Mouse (Mus musculus): ENCODE measurements around the gene Zfp629. TPM values are rescaled to one million over a fixed set of nuclear protein-coding genes. Genes with fewer than 3 reads are reported as not detected.
A peak's percentile ranks its signal among the peaks of the same experiment; 100 is the strongest.
"Not testable (repeated sequence)": the region's sequence is repeated elsewhere in the genome, so short reads cannot be mapped to it uniquely, and the experiment has no call there.

Gene Zfp629
- 10 to 100 TPM; 25.1 to 31.8 TPM for total RNA-seq (2021)
- long read RNA-seq, partial matches to known transcripts: 0 of 6 reads
- long read RNA-seq, other reads (novel, unspliced or antisense): 6 of 6 reads

GRCm38 (mm10) chr7:127614891-127615843 is at the start of gene Zfp629:
Gene Zfp629, minus strand, starts transcription at chr7:127615797.
- DNase-seq (ENCODE audit: low spot score in 2 of 2): peak; percentile 85

GRCm38 (mm10) chr7:127662926-127663325 is 47.3 kb upstream of the Zfp629 start:
- no peak for DNase-seq (ENCODE audit: low spot score in 2 of 2)

- no peak for DNase-seq (ENCODE audit: low spot score in 2 of 2)
Measured at GRCm38 (mm10) chr7:127661833-127662232, 46.2 kb upstream of the Zfp629 start.

- DNase-seq (ENCODE audit: low spot score in 2 of 2): no peak
Measured at GRCm38 (mm10) chr7:127660882-127661281, 45.3 kb upstream of the Zfp629 start.

GRCm38 (mm10) chr7:127656946-127657345 is 41.3 kb upstream of the Zfp629 start:
- DNase-seq (ENCODE audit: low spot score in 2 of 2): peak; percentile 75 to 81

- DNase-seq (ENCODE audit: low spot score in 2 of 2): no peak
Measured at GRCm38 (mm10) chr7:127654318-127654717, 38.7 kb upstream of the Zfp629 start.

GRCm38 (mm10) chr7:127652050-127652449 is 36.5 kb upstream of the Zfp629 start:
- DNase-seq (ENCODE audit: low spot score in 2 of 2): no peak

GRCm38 (mm10) chr7:127651624-127652023 is 36.0 kb upstream of the Zfp629 start:
- DNase-seq (ENCODE audit: low spot score in 2 of 2): no peak

- no peak for DNase-seq (ENCODE audit: low spot score in 2 of 2)
Measured at GRCm38 (mm10) chr7:127649206-127649605, 33.6 kb upstream of the Zfp629 start.

GRCm38 (mm10) chr7:127648516-127649201 is 33.1 kb upstream of the Zfp629 start:
- no peak for DNase-seq (ENCODE audit: low spot score in 2 of 2)

GRCm38 (mm10) chr7:127647576-127647975 is 32.0 kb upstream of the Zfp629 start:
- DNase-seq (ENCODE audit: low spot score in 2 of 2): not testable (repeated sequence)

- no peak for DNase-seq (ENCODE audit: low spot score in 2 of 2)
Measured at GRCm38 (mm10) chr7:127646363-127646762, 30.8 kb upstream of the Zfp629 start.

- no peak for DNase-seq (ENCODE audit: low spot score in 2 of 2)
Measured at GRCm38 (mm10) chr7:127642254-127642653, 26.7 kb upstream of the Zfp629 start.

GRCm38 (mm10) chr7:127641260-127641659 is 25.7 kb upstream of the Zfp629 start:
- DNase-seq (ENCODE audit: low spot score in 2 of 2): no peak

GRCm38 (mm10) chr7:127636963-127637362 is 21.4 kb upstream of the Zfp629 start:
- DNase-seq (ENCODE audit: low spot score in 2 of 2): peak; percentile 75 to 84

GRCm38 (mm10) chr7:127631416-127631815 is 15.8 kb upstream of the Zfp629 start:
- DNase-seq (ENCODE audit: low spot score in 2 of 2): no peak

- no peak for DNase-seq (ENCODE audit: low spot score in 2 of 2)
Measured at GRCm38 (mm10) chr7:127628646-127629045, 13.0 kb upstream of the Zfp629 start.

- DNase-seq (ENCODE audit: low spot score in 2 of 2): no peak
Measured at GRCm38 (mm10) chr7:127626471-127626870, 10.9 kb upstream of the Zfp629 start.

- no peak for DNase-seq (ENCODE audit: low spot score in 2 of 2)
Measured at GRCm38 (mm10) chr7:127626039-127626438, 10.4 kb upstream of the Zfp629 start.

- DNase-seq (ENCODE audit: low spot score in 2 of 2): not testable (repeated sequence)
Measured at GRCm38 (mm10) chr7:127618402-127618801, 2.8 kb upstream of the Zfp629 start.

- DNase-seq (ENCODE audit: low spot score in 2 of 2): no peak
Measured at GRCm38 (mm10) chr7:127617962-127618361, 2.4 kb upstream of the Zfp629 start.

GRCm38 (mm10) chr7:127616881-127617280 is 1.3 kb upstream of the Zfp629 start:
- no peak for DNase-seq (ENCODE audit: low spot score in 2 of 2)
